In genomic region chr5:150773083-150773482, GRCm38 (mm10) we compare ENCODE assay signal across 28 mouse cellular contexts.
A peak's percentile ranks its signal among the peaks of the same experiment; 100 is the strongest.
DNase-seq lines count a peak whose midpoint lies in the region; ATAC-seq and TF ChIP-seq lines count a peak whose summit lies in the region.
"Had no signal": no experiment of that assay in that cellular context is flagged by ENCODE, and none has a peak within 500 bp of the region (broad histone marks: within the 10 kb centered on the region; RNA-seq: fewer than 3 reads in every experiment).

No protein-coding gene starts in this region.

- H3K9ac ChIP-seq in kidney, embryonic 14.5 days (ENCODE audit: low read depth, low read length), result no peak overlapping the region
- no peak overlapping the region for H3K9ac ChIP-seq in kidney, postnatal 0 days (ENCODE audit: low read depth, low read length)
- no peak overlapping the region for H3K9ac ChIP-seq in midbrain, embryonic 16.5 days (ENCODE audit: low read depth, low read length)
- H3K9ac ChIP-seq in midbrain, embryonic 15.5 days, result no peak overlapping the region
- no peak overlapping the region for H3K9ac ChIP-seq in stomach, embryonic 15.5 days
- H3K9ac ChIP-seq in stomach, postnatal 0 days (ENCODE audit: low read length), result no peak overlapping the region
- H3K9ac ChIP-seq: embryonic facial prominence, embryonic 12.5 days; embryonic facial prominence, embryonic 15.5 days; forebrain, postnatal 0 days; heart, embryonic 12.5 days; heart, embryonic 15.5 days; hindbrain, embryonic 15.5 days had no signal

- ATAC-seq in kidney, embryonic 14.5 days (ENCODE audit: low FRiP score, low TSS enrichment), result peak; percentile 56; the same call in 1 of the 2 replicates
- no peak for ATAC-seq in kidney, postnatal 0 days (replicated peaks; ENCODE audit: low FRiP score, low read depth)
- ATAC-seq in midbrain, embryonic 16.5 days, result no peak
- ATAC-seq in midbrain, embryonic 15.5 days (replicated peaks), result no peak
- ATAC-seq in stomach, embryonic 15.5 days (ENCODE audit: insufficient read depth, low FRiP score, low read depth), result no peak
- ATAC-seq in stomach, postnatal 0 days (ENCODE audit: low FRiP score, low TSS enrichment), result no peak
- ATAC-seq: forebrain, embryonic 14.5 days; forebrain, postnatal 0 days had no signal

- no peaks in the 10 kb centered on the region for H3K9me3 ChIP-seq in kidney, embryonic 14.5 days (ENCODE audit: control insufficient read depth, low read length)
- H3K9me3 ChIP-seq in kidney, postnatal 0 days (replicated peaks; ENCODE audit: low read length), result no peaks in the 10 kb centered on the region
- H3K9me3 ChIP-seq in midbrain, embryonic 16.5 days (replicated peaks; ENCODE audit: control insufficient read depth, low read length, poor library complexity, severe bottlenecking), result no peaks in the 10 kb centered on the region
- no peaks in the 10 kb centered on the region for H3K9me3 ChIP-seq in midbrain, embryonic 15.5 days
- H3K9me3 ChIP-seq in stomach, embryonic 15.5 days, result no peaks in the 10 kb centered on the region
- no peaks in the 10 kb centered on the region for H3K9me3 ChIP-seq in stomach, postnatal 0 days (ENCODE audit: control insufficient read depth, low read length)
- H3K9me3 ChIP-seq: embryonic facial prominence, embryonic 12.5 days; embryonic facial prominence, embryonic 15.5 days; heart, embryonic 12.5 days; heart, embryonic 15.5 days; hindbrain, embryonic 10.5 days; hindbrain, embryonic 15.5 days had no signal

- no peak overlapping the region for H3K4me3 ChIP-seq in kidney, embryonic 14.5 days (ENCODE audit: low read length)
- no peak overlapping the region for H3K4me3 ChIP-seq in kidney, postnatal 0 days (replicated peaks; ENCODE audit: low read depth, low read length)
- no peak overlapping the region for H3K4me3 ChIP-seq in midbrain, embryonic 16.5 days (ENCODE audit: low read depth, low read length)
- no peak overlapping the region for H3K4me3 ChIP-seq in midbrain, embryonic 15.5 days
- no peak overlapping the region for H3K4me3 ChIP-seq in stomach, embryonic 15.5 days (replicated peaks)
- H3K4me3 ChIP-seq in stomach, postnatal 0 days (ENCODE audit: low read depth, low read length), result no peak overlapping the region
- H3K4me3 ChIP-seq: embryonic facial prominence, embryonic 12.5 days; embryonic facial prominence, embryonic 15.5 days; heart, embryonic 12.5 days; heart, embryonic 15.5 days; hindbrain, embryonic 10.5 days; hindbrain, embryonic 15.5 days had no signal

- TF ChIP-seq CTCF in kidney, postnatal 0 days (IDR thresholded peaks at IDR 0.05; ENCODE audit: low read depth), result no peak
- TF ChIP-seq CTCF in stomach, postnatal 0 days (IDR thresholded peaks at IDR 0.05; ENCODE audit: low read depth), result no peak

- no peaks in the 10 kb centered on the region for H3K27me3 ChIP-seq in kidney, embryonic 14.5 days (ENCODE audit: control insufficient read depth, insufficient read depth, low read length)
- H3K27me3 ChIP-seq in kidney, postnatal 0 days (ENCODE audit: insufficient read depth, low read length), result no peaks in the 10 kb centered on the region
- H3K27me3 ChIP-seq in midbrain, embryonic 16.5 days (ENCODE audit: control insufficient read depth, insufficient read depth, low read depth, low read length), result no peaks in the 10 kb centered on the region
- H3K27me3 ChIP-seq in midbrain, embryonic 15.5 days (replicated peaks), result no peaks in the 10 kb centered on the region
- no peaks in the 10 kb centered on the region for H3K27me3 ChIP-seq in stomach, embryonic 15.5 days (replicated peaks)
- no peaks in the 10 kb centered on the region for H3K27me3 ChIP-seq in stomach, postnatal 0 days (ENCODE audit: control insufficient read depth, insufficient read depth, low read length)
- H3K27me3 ChIP-seq: CH12.LX; embryonic facial prominence, embryonic 12.5 days; embryonic facial prominence, embryonic 15.5 days; heart, embryonic 12.5 days; heart, embryonic 15.5 days; hindbrain, embryonic 15.5 days had no signal

- peak overlapping the region; percentile 48; the same call in 1 of the 2 replicates for H3K27ac ChIP-seq in kidney, embryonic 14.5 days (ENCODE audit: low read depth, low read length)
- H3K27ac ChIP-seq in kidney, postnatal 0 days, result peak overlapping the region; percentile 40; the same call in 1 of the 2 replicates
- 0 out of 2 replicates have a peak overlapping the region, but pooled peaks have one; percentile 37 for H3K27ac ChIP-seq in midbrain, embryonic 16.5 days (ENCODE audit: low read length)
- no peak overlapping the region for H3K27ac ChIP-seq in midbrain, embryonic 15.5 days
- 0 out of 2 replicates have a peak overlapping the region, but pooled peaks have one; percentile 3 for H3K27ac ChIP-seq in stomach, embryonic 15.5 days
- no peak overlapping the region for H3K27ac ChIP-seq in stomach, postnatal 0 days (replicated peaks)
- H3K27ac ChIP-seq: embryonic facial prominence, embryonic 12.5 days; embryonic facial prominence, embryonic 15.5 days; heart, embryonic 15.5 days; hindbrain, embryonic 10.5 days; hindbrain, embryonic 15.5 days had no signal

- H3K4me1 ChIP-seq in kidney, embryonic 14.5 days (ENCODE audit: control insufficient read depth, insufficient read depth, low read length), result peaks cover 12% of the 10 kb centered on the region; the same call in 1 of the 2 replicates
- H3K4me1 ChIP-seq in kidney, postnatal 0 days (replicated peaks; ENCODE audit: insufficient read depth, low read length), result 0 out of 2 replicates have a peak, but pooled peaks cover 14% of the 10 kb centered on the region
- H3K4me1 ChIP-seq in midbrain, embryonic 16.5 days (ENCODE audit: control insufficient read depth, insufficient read depth, low read length), result 0 out of 2 replicates have a peak, but pooled peaks cover 5% of the 10 kb centered on the region
- H3K4me1 ChIP-seq in midbrain, embryonic 15.5 days, result no peaks in the 10 kb centered on the region
- H3K4me1 ChIP-seq in stomach, embryonic 15.5 days, result no peaks in the 10 kb centered on the region
- 0 out of 2 replicates have a peak, but pooled peaks cover 2% of the 10 kb centered on the region for H3K4me1 ChIP-seq in stomach, postnatal 0 days (replicated peaks; ENCODE audit: control insufficient read depth, insufficient read depth)
- H3K4me1 ChIP-seq: embryonic facial prominence, embryonic 12.5 days; embryonic facial prominence, embryonic 15.5 days; heart, embryonic 15.5 days had no signal

- H3K4me2 ChIP-seq in kidney, embryonic 14.5 days (replicated peaks; ENCODE audit: low read depth, low read length), result no peak overlapping the region
- no peak overlapping the region for H3K4me2 ChIP-seq in kidney, postnatal 0 days (ENCODE audit: low read length)
- H3K4me2 ChIP-seq in midbrain, embryonic 16.5 days (ENCODE audit: low read length), result no peak overlapping the region
- no peak overlapping the region for H3K4me2 ChIP-seq in midbrain, embryonic 15.5 days
- no peak overlapping the region for H3K4me2 ChIP-seq in stomach, embryonic 15.5 days
- H3K4me2 ChIP-seq in stomach, postnatal 0 days (replicated peaks; ENCODE audit: low read depth), result no peak overlapping the region
- H3K4me2 ChIP-seq: embryonic facial prominence, embryonic 12.5 days; embryonic facial prominence, embryonic 15.5 days; heart, embryonic 12.5 days; heart, embryonic 15.5 days; hindbrain, embryonic 15.5 days had no signal

- DNase-seq in kidney, adult 18-20 months, result no peak
- peak; percentile 5 for DNase-seq in kidney, postnatal 0 days (ENCODE audit: low spot score)
- no peak for DNase-seq in kidney, adult 9 months
- no peak for DNase-seq in stomach, postnatal 0 days (ENCODE audit: low spot score)
- DNase-seq: adrenal gland, adult 2 months; adrenal gland, postnatal 14 days; B cell, adult 2 months; cerebellum, adult 11 months; cerebellum, adult 2 months; cerebellum, adult 9-11 months; cerebellum, postnatal 25 days; forebrain, postnatal 0 days; gastrocnemius, postnatal 25 days; heart, adult 18-20 months; heart, postnatal 10 days; heart, postnatal 36 days had no signal

- H3K36me3 ChIP-seq in kidney, embryonic 14.5 days (ENCODE audit: control insufficient read depth, insufficient read depth, low read length), result peaks cover 16% of the 10 kb centered on the region
- peaks cover 15% of the 10 kb centered on the region for H3K36me3 ChIP-seq in kidney, postnatal 0 days (ENCODE audit: insufficient read depth, low read length)
- H3K36me3 ChIP-seq in midbrain, embryonic 16.5 days (ENCODE audit: control insufficient read depth, insufficient read depth, low read length), result peaks cover 4% of the 10 kb centered on the region
- no peaks in the 10 kb centered on the region for H3K36me3 ChIP-seq in midbrain, embryonic 15.5 days (replicated peaks)
- peaks cover 13% of the 10 kb centered on the region; the same call in 1 of the 2 replicates for H3K36me3 ChIP-seq in stomach, embryonic 15.5 days
- H3K36me3 ChIP-seq in stomach, postnatal 0 days (ENCODE audit: control insufficient read depth, insufficient read depth, low read length), result no peaks in the 10 kb centered on the region

- no peak for TF ChIP-seq EP300 in stomach, postnatal 0 days (optimal IDR thresholded peaks at IDR 0.05)

Comparison
In these comparisons a context has a peak if more than half of its experiments do, and no peak if none do; other contexts are left out.
1. H3K27ac ChIP-seq: peak in kidney, embryonic 14.5 days (single experiment), kidney, postnatal 0 days (single experiment), midbrain, embryonic 16.5 days (single experiment) and stomach, embryonic 15.5 days (single experiment); none in midbrain, embryonic 15.5 days (single experiment) and stomach, postnatal 0 days (single experiment).